Mouse (Mus musculus) spleen, postnatal 14 days (tissue): ENCODE data around the gene Dlg2.

Experiments used
- DNase-seq, 2 experiments: peaks; one replicate each; pipeline ENCODE4 v3.0.0; 2021 to 2022; ENCODE audit warnings: low spot score in 2 of 2

Dlg2 gene

DNA sequence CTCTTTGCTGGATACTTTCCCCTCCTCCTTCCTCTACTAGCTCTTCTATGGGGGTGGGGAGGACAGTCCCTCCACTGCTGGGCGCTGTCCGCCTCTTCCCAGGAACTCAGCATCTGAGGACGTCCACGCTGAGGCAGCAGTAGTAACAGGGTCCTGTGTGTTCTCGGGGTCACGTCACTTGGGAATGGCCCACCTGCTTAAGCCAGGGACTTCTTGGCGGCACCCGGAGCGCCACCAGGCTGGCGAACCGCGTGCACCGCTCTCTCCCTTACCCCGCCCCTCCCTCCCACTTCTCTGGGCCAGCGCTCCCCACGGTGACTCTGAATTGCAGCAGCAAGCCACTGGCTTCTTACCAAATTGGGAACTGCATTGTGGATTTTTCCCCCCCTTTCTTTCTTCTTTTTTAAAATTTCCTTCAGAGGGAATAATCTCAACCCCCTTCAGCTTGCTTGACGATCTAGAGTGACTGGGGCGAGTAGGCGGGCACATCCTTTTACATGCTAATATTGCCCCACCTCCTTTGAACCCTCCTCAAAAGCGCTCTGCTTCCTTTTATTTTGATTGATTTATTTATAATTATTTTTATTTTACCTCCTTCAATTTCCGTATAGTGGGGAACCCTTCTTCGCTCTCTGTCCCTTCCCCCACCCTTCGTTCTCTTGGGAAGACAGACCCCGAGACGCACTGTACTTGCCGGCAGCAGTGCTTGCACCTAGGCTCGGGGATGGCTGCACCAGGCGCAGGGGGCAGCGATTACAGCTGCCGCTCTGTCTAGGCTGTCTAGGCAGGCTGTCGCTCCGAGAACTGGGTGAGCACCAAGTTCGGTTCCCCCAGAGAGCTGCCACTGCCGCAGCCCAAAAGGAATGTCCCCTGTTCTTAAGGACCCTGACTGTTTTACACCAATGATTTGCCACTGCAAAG, 785.8 kb downstream of the Dlg2 start:
- no peak for DNase-seq

DNA sequence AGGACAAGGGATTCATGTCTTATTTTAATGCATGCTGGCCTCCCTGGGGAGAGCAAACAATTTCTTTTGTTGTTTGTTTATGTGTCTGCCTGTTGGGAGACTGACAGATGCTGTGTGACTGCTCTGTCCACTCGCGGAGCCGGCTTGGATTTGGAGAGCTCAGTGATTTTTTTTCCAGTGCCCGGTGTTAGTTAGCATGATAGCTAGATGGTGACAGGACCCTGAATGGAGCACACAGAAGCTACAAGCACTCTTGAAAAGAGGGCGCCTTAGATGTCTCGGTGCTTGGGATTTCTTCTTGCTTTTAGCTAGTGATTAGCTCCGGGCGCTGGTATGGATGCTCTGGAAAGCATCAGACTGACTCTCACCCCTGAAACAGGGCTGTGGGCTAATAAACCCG, 786.5 kb downstream of the Dlg2 start:
- DNase-seq = no peak

DNA sequence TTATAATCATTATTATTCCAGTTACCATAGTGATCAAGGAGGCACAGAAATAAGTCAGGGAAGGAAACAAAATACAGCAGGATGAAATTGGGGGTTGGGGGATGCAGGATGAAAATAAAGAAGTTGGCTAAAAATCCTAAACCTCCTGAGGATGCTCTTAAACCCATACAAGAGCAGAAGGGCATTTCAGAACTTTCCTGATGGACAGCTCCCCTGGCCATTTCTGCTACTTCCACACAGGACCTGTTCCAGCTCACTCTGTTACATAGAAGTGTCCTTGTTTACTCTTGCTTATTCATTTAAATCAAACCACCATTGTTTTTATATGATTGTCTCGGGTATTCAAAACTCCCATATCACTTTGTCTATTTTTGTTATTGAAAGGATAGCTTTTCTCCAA, 791.3 kb downstream of the Dlg2 start:
- no peak for DNase-seq

DNA sequence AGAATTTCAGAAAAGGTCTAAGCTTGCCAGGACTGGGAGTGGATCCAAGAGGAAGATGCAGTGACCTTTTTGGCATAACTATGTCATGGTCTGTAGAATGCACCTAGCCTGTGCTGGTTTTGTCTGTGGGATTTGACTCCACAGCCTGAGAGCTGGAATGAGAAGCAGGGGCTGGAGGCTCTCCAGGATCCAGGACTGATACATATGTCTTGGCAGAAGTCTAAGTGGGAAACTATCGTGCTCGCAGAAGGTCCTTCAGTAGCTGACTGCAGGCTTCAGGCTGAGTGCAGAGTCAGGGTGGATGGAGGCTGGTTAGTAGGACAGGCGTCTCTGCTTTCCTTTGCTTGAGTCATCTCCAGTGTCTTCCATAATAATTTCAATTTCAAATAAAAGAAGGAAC, 807.7 kb downstream of the Dlg2 start:
- DNase-seq = no peak

DNA sequence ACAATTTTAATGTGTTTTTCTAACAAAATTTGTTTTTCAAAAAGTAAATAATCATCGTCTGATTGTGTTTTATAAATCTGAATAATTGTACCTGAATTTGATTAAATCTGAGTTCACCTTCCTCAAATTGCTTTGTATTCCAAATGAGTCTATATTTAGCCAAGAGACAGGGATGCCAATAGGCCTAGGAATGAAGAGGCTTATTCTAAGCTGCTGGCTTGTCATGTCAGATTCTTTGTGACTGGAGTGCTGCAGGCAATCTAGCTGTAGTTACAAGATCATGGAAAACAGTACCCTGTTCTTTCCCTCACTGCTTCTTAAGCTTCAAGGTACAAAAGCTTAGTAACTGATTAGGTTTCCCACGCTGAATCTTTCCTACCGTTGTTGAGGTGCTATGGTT, 811.9 kb downstream of the Dlg2 start:
- no peak for DNase-seq

DNA sequence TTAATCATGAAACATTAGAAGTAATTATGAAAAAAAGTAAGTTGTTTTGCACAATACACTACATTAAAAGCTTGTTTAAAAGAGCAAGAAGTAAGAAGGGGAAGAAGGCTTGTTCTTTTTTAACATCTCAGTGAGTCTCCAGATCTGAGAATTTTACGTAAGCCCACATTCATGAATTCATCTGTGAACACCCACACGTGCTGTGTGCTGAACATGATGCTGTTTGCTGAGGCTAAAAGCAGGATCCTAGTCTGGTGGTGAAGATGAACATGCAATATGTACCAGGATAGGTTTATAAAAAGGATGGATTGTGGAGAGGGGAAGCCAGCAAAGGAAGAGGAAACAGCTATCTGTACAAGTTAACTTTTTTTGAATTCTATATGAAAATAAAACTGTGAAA, 819.7 kb downstream of the Dlg2 start:
- DNase-seq = no peak

DNA sequence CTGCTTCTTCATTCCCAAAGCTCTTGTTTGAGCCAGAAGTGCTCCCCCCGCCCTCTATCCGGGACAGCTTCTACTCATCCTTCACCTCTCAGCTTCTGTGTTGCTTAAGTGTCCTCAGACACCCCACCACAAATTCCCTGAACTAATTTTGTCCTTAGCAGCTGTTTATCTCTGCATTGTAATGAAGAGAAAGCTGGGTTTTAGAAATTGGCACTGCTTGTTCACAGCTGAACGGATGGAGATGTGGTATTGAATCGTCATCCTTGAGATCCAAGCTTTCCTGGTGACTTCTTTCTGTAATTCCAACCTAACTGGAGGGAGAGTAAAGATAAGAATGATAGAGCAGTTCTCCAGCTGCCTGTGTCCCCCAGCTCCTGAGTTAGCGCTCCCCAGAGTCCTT, 834.7 kb downstream of the Dlg2 start:
- DNase-seq = no peak

DNA sequence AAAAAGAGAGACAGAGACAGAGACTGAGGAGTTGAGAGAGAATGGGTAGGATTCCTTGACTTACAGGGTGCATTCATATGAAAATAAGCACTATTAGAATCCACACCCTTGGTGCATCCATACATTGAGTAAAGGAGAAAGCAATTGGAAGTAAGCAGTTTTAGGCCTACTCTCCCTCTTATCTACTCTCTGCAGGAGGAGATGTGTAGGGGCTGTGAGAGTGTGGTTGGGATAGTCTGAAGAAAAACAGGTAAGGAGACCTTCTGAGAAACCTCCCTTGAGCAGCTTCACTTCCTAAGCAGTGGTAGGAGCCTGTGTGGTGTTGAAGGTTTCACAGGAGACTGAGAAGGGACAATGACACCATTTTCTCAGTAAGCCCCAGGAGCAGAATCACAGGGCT, 868.6 kb downstream of the Dlg2 start:
- no peak for DNase-seq

DNA sequence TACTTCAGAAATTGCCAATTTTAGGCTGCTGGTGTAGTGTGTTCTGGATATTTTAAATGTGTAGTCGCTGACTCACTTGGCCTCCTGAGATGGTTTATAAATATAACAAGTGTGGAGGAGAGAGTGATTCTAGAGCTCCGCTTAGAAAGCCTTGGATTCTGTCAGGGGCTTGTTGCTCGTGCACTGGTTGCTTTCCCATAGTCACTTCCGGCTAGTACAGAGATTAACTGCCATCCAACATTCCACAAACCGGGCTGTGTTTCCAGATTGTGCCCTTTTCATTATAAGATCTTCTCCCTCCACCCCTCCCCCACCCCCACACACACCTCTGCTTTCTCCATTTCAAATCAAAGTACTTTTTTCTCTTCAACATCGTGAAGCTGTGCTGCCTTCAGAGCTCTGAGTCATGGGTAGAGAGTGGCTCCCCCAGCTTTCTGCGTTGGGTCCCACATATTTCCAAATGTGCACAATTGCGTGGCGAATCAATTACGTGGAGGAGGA, 893.4 kb downstream of the Dlg2 start:
- DNase-seq = no peak

DNA sequence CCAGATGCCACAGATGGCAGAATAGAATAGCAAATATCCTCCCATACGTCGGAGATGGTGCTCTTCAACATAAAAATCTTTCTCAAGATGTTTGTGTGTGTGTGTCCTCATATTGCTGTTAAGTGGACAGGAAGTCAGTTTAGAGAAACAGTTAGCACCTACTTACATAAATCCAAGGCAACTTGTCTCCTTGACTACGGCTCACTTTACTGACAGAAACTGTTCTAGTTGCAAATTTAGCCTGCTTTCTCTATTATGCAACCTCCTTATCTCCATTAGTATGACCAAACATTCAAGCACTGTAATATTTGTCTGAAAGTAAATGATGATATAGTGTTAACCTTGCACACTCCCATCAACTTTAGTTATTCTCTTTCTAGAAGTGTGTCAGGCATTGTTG, 905.8 kb downstream of the Dlg2 start:
- DNase-seq = no peak

DNA sequence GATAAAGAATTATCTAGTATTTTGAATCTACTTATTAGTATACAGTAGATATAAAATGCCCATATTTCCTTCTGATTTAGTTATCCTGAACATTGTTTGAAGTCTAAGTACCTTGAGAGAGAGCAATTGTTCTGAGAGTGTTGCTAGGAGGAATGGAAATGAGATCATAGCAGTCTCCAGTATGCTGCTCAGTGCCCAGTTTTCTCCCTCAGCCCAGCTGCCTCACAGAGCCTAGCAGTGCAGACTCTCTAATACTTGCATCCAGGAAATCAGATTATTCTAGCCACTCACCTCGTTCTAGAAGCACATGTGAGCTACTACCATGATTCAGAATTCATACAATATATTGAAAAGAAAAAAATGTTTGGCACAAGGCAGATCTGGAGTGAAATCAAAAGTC, 907.4 kb downstream of the Dlg2 start:
- DNase-seq = no peak

DNA sequence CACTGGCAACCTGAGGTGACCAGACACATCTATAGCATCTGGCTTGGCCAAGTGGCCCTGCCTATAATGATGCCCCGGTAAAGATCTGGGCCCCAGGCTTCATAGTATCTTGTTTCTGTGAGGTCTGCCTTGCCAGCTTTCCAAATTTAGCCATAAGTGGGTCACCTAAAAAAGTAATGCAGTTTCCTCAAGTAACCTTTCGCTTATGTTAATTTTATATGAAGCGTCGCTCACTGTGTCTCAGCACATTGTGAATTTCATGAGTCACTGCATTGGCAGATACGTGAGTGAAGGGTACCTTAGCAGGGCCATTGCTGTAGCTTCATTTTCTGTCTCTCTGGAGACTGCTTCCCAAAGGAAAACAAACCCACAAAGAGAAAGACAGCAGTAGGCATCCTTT, 912.8 kb downstream of the Dlg2 start:
- no peak for DNase-seq

DNA sequence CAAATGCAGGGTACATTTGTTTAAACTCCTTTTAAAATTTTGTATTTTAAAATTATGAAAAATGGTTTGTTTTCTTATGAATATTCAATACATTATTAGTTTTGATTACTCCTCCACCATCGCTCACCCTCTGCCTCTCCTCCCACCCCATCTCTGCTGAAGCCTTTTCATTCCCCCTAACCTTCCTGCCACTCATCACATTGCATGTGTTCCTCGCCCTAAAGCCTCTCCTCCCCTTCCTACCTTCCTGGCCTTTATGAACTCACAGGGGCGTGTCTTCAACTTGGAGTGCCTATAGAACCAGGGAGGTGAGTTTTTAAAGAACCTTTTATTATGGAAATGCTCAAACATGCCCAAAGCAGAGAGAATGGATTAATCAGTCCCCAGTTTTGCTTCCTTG, 921.4 kb downstream of the Dlg2 start:
- no peak for DNase-seq

DNA sequence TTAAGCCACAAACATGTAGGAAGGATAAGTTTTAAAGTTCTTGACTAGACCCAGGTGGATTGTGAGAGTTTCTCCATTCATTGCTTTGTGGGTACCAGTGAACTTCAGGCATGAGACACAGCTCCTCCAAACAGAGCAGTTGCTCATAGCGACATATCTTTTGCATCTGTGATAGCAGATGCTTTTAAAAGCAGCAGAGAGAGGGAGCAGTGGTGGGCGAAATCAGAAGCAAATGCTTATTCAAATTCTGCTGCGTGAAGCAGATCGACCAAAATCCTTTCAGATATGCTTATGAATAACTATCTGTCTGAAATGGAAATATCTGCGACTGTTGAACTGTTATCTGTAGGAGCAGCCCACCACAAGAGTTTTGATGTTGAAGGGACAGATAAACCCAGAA, 935.6 kb downstream of the Dlg2 start:
- DNase-seq = no peak

DNA sequence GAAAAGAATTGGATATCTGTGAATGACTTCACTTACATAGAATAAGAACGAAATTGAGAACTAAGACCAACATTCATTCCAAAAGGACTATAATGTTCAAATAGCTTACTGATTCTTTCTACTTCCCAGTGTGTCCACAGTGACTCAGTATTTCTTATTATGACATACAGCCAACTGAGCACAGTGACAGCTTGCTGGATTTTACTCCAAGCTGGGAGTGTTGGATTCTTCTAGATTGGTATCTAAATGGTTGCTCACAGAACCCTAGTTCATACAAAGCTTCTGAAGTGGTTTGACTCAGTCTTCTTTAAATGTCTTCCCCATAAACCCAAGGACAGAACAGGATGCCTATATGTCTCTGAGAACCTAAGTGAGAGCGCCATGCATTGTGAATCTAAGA, 937.7 kb downstream of the Dlg2 start:
- no peak for DNase-seq

DNA sequence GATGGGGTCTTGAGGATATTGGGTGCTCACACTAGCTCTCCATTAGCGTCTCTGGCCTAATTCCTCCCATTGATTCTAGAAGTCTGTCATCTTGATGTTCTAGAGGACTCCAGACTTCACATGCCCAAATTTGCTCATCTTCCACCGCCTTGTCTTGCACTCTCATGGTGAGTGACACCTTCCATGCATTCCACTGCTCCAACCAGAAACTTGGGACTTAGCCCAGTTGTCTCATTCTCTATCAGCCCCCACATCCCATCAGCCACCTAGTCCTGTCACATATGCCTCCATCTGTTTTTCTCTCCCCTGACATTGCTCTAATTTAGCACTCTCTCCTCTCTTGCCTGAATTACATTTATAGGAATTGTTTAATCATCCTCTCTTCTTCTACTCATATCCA, 938.3 kb downstream of the Dlg2 start:
- DNase-seq = no peak

DNA sequence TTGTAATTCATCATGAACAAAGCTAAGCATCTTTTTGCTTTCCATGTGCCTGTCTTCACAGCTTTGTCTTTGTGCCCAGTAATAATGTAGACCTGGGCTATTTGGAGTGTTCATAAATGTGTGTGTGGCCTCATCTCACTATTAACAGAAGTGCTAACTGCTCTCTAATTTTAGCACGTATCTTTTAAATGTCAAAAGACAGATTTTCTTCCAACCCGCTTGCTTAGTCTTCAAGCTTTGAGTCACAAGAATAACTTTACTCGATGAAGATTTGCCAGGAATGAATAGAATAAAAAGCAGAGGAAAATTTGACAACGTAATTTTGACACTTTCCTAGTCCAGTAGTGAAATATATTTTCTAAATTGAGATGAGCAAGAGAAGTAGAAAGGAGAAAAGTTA, 943.7 kb downstream of the Dlg2 start:
- no peak for DNase-seq

DNA sequence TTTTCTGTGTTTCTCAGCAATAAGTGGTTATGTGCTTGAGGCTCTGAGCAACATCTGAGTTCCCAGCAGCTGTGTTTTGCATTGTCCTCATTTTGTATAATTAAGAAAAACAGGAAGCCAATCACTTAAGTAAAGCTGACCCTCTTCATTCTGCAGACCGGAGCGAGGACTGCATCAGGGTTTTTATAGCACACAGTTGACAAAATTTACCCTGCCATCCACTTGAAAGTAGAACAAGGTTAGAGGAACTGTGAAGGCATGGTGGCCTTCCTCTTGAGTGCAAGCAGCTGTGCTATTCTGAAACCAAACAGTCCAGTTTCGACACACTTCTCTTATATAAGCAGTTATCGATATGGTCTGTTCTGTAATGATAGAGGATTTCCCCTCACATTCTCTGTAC, 947.3 kb downstream of the Dlg2 start:
- no peak for DNase-seq

DNA sequence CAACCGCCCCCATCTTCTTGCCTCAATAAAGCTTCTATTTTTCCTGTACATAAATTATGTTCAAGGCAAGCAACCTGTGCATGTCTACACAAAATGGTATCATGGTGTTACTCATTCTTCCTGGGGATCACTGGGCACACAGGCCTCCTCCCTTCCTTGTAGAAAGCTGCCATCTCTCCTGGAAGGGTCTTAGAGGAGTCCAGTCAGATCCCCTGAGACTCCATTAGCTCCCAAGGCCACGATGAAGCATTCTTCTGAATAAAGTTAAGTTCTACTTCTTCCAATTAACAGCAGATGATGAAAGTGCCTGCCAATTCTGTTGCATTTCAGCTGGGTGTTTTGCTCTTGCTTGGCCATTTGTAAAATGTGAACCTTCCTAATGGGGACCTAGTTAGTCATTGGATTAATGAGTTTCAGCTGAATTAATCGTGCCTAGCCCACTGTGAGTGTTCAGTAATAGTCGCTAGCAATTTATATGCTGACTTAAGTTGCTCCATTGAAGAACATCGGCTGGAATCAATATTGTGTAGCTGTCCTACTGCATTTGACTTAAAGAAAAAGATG, 953.3 kb downstream of the Dlg2 start:
- DNase-seq = no peak

DNA sequence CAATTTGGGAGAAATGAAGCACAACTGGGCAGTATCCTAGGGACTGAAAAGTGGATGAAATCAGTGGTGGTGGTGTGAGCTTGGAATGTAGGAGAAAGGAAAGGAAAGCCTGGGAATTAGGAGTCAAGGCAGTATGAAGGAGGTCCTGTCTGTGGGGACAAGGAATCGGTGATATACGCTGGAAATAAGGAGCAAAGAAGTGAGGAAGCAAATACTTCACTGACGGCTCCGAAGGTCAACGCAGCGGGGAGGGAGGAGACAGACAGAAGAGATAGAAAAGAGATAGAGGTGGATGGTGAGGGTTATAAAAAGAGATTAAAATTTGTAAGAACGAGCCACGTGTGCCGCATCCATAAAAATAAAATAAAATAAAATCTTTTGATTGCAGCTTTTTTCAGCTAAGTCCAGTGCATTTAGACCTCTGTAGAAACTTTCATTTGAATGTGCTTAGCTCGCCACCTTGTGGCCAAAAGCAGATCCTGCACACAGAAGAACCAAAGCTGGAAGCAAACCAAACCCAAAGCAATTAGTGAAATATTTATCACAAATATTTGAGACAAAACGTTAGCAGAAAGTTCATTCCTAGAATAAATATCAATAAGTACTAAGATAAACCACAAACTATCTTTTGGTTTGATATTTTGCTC, 955.2 kb downstream of the Dlg2 start:
- DNase-seq = peak in 1 of 2 experiments; percentile 1

DNA sequence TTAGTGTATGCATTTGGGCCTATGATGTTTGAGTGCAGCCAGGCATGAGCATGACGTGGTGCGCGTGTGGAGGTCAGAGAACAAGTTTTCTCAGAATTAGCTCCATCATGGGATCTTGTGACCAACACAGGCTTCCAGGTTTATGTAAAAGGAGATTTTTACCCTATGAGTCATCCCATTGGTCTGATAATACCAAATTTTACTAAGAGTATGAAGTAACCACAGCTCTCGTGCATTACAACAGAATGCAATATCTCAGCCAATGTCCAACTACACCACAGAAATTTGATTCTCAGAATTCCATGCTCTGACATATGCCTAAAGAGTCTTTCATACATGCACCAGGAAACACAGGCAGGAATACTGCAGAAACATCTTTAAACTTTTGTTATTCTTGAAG, 956.1 kb downstream of the Dlg2 start:
- DNase-seq = no peak

DNA sequence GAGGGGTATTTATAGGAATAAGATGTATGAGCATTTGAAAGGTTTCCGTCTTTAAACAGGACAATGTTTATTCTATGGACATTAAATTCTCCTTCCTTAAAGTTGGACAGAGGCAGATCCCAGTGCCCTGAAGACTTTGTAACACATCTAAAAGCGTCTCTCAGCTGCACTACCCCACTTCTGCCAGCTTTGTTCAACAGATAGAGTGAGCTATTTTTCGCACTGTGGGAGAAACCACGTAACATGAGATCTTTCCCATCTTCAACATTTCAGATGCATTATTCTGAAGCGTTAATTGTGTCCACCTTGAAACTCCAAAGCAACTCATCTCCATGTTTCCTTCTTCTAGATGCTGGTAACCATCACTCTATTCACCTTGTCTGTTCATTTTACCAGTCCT, 958.3 kb downstream of the Dlg2 start:
- no peak for DNase-seq

DNA sequence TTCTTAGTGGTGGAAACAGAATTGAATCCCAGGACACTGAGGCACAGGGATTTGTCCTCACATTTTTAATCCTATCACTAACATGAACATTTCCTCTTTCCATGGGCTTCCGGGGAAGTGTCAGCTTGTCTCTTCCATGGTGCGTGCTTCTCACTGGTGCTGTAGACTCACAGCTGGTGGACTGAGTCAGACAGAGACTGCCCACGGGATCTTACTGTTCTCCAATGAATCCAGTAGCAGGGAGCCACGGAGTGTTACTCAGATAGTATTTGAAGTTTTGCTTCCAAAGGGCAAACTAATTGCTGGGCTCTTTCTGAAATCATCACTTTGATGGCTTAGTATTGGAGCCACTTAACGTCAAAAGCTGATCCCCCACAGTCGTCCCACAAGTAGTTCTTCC, 963.9 kb downstream of the Dlg2 start:
- no peak for DNase-seq
